Mouse (Mus musculus): Measurements from ENCODE around the gene Serpinb11. TPM values are rescaled to one million over a fixed set of nuclear protein-coding genes. Genes with fewer than 3 reads are reported as not detected.

Serpinb11 gene
- total and polyA plus RNA-seq, 2 experiments from 2014 or later, result not detected

- Histone ChIP-seq H3K4me2 (ENCODE audit: low read depth, low read length) (no peak overlapping the region), H3K27me3 (ENCODE audit: control insufficient read depth, insufficient read depth, low read length) (no peaks in the 10 kb centered on the region), H3K27ac (ENCODE audit: low read depth) (no peak overlapping the region), H3K9ac (replicated peaks; ENCODE audit: low read depth, low read length) (no peak overlapping the region), H3K4me1 (ENCODE audit: control insufficient read depth, insufficient read depth) (no peaks in the 10 kb centered on the region), H3K36me3 (replicated peaks; ENCODE audit: control insufficient read depth, insufficient read depth, low read length) (no peaks in the 10 kb centered on the region), H3K4me3 (ENCODE audit: low read depth, low read length) (no peak overlapping the region), H3K9me3 (replicated peaks; ENCODE audit: control insufficient read depth, low read length) (no peaks in the 10 kb centered on the region)
- no peak for DNase-seq (ENCODE audit: low spot score)
- 57% methylated on average over 9 of the region's 9 CpGs for WGBS
- ATAC-seq (ENCODE audit: insufficient read depth, low read depth), result no peak
- TF ChIP-seq EP300 (IDR thresholded peaks at IDR 0.05; ENCODE audit: low read depth) (no peak), CTCF (IDR thresholded peaks at IDR 0.05; ENCODE audit: low read depth) (no peak)
Observed at GRCm38 (mm10) chr1:107384532-107384931, 23.5 kb downstream of the Serpinb11 start.

GRCm38 (mm10) chr1:107389753-107390152 lies 28.8 kb downstream of the Serpinb11 start:
- Histone ChIP-seq H3K27ac (ENCODE audit: low read depth) (no peak overlapping the region), H3K27me3 (ENCODE audit: control insufficient read depth, insufficient read depth, low read length) (no peaks in the 10 kb centered on the region), H3K4me1 (ENCODE audit: control insufficient read depth, insufficient read depth) (no peaks in the 10 kb centered on the region), H3K36me3 (replicated peaks; ENCODE audit: control insufficient read depth, insufficient read depth, low read length) (no peaks in the 10 kb centered on the region), H3K9ac (replicated peaks; ENCODE audit: low read depth, low read length) (no peak overlapping the region), H3K4me3 (ENCODE audit: low read depth, low read length) (no peak overlapping the region), H3K9me3 (replicated peaks; ENCODE audit: control insufficient read depth, low read length) (no peaks in the 10 kb centered on the region), H3K4me2 (ENCODE audit: low read depth, low read length) (no peak overlapping the region)
- DNase-seq (ENCODE audit: low spot score) (no peak), ATAC-seq (ENCODE audit: insufficient read depth, low read depth) (no peak)
- TF ChIP-seq CTCF (IDR thresholded peaks at IDR 0.05; ENCODE audit: low read depth) (no peak), EP300 (IDR thresholded peaks at IDR 0.05; ENCODE audit: low read depth) (no peak)
- WGBS, result 66% methylated on average over 2 of the region's 2 CpGs

- DNase-seq (ENCODE audit: low spot score) (no peak), ATAC-seq (ENCODE audit: insufficient read depth, low read depth) (no peak)
- 45% methylated on average over 1 of the region's 1 CpGs for WGBS
- no peak overlapping the region for H3K27ac ChIP-seq (ENCODE audit: low read depth)
- H3K36me3 ChIP-seq (replicated peaks; ENCODE audit: control insufficient read depth, insufficient read depth, low read length), result no peaks in the 10 kb centered on the region
- no peaks in the 10 kb centered on the region for H3K9me3 ChIP-seq (replicated peaks; ENCODE audit: control insufficient read depth, low read length)
- H3K4me3 ChIP-seq (ENCODE audit: low read depth, low read length), result no peak overlapping the region
- no peak overlapping the region for H3K4me2 ChIP-seq (ENCODE audit: low read depth, low read length)
- H3K9ac ChIP-seq (replicated peaks; ENCODE audit: low read depth, low read length), result no peak overlapping the region
- no peaks in the 10 kb centered on the region for H3K4me1 ChIP-seq (ENCODE audit: control insufficient read depth, insufficient read depth)
- TF ChIP-seq EP300 (IDR thresholded peaks at IDR 0.05; ENCODE audit: low read depth), result no peak
- no peak for TF ChIP-seq CTCF (IDR thresholded peaks at IDR 0.05; ENCODE audit: low read depth)
- H3K27me3 ChIP-seq (ENCODE audit: control insufficient read depth, insufficient read depth, low read length), result no peaks in the 10 kb centered on the region
Observed at GRCm38 (mm10) chr1:107397481-107397880, 36.5 kb downstream of the Serpinb11 start.

GRCm38 (mm10) chr1:107399355-107399754 lies 38.4 kb downstream of the Serpinb11 start, which contains the start of gene Serpinb7:
Serpinb7 (plus strand) TSS chr1:107399655.
- Histone ChIP-seq H3K36me3 (replicated peaks; ENCODE audit: control insufficient read depth, insufficient read depth, low read length) (no peaks in the 10 kb centered on the region), H3K27ac (ENCODE audit: low read depth) (no peak within 1 kb of the TSS), H3K4me2 (ENCODE audit: low read depth, low read length) (no peak within 1 kb of the TSS), H3K27me3 (ENCODE audit: control insufficient read depth, insufficient read depth, low read length) (no peaks in the 10 kb centered on the region), H3K9me3 (replicated peaks; ENCODE audit: control insufficient read depth, low read length) (no peaks in the 10 kb centered on the region), H3K4me3 (ENCODE audit: low read depth, low read length) (no peak within 1 kb of the TSS), H3K9ac (replicated peaks; ENCODE audit: low read depth, low read length) (no peak within 1 kb of the TSS), H3K4me1 (ENCODE audit: control insufficient read depth, insufficient read depth) (no peaks in the 10 kb centered on the region)
- ATAC-seq (ENCODE audit: insufficient read depth, low read depth) (no peak), DNase-seq (ENCODE audit: low spot score) (no peak)
- TF ChIP-seq CTCF (IDR thresholded peaks at IDR 0.05; ENCODE audit: low read depth) (no peak), EP300 (IDR thresholded peaks at IDR 0.05; ENCODE audit: low read depth) (no peak)
- 67% methylated on average over 3 of the region's 3 CpGs for WGBS

- 63% methylated on average over 4 of the region's 4 CpGs for WGBS
- no peak for DNase-seq (ENCODE audit: low spot score)
- no peak for ATAC-seq (ENCODE audit: insufficient read depth, low read depth)
- TF ChIP-seq CTCF (IDR thresholded peaks at IDR 0.05; ENCODE audit: low read depth) (no peak), EP300 (IDR thresholded peaks at IDR 0.05; ENCODE audit: low read depth) (no peak)
- Histone ChIP-seq H3K4me3 (ENCODE audit: low read depth, low read length) (no peak overlapping the region), H3K4me1 (ENCODE audit: control insufficient read depth, insufficient read depth) (no peaks in the 10 kb centered on the region), H3K4me2 (ENCODE audit: low read depth, low read length) (no peak overlapping the region), H3K9ac (replicated peaks; ENCODE audit: low read depth, low read length) (no peak overlapping the region), H3K36me3 (replicated peaks; ENCODE audit: control insufficient read depth, insufficient read depth, low read length) (no peaks in the 10 kb centered on the region), H3K9me3 (replicated peaks; ENCODE audit: control insufficient read depth, low read length) (no peaks in the 10 kb centered on the region), H3K27ac (ENCODE audit: low read depth) (no peak overlapping the region), H3K27me3 (ENCODE audit: control insufficient read depth, insufficient read depth, low read length) (no peaks in the 10 kb centered on the region)
Observed at GRCm38 (mm10) chr1:107402082-107402481, 41.1 kb downstream of the Serpinb11 start.

- DNase-seq (ENCODE audit: low spot score), result no peak
- no peak for ATAC-seq (ENCODE audit: insufficient read depth, low read depth)
- H3K4me3 ChIP-seq (ENCODE audit: low read depth, low read length), result no peak overlapping the region
Observed at GRCm38 (mm10) chr1:107414650-107415049, 53.7 kb downstream of the Serpinb11 start.

More at GRCm38 (mm10) chr1:107414650-107415049, 53.7 kb downstream of the Serpinb11 start:
- H3K27me3 ChIP-seq (ENCODE audit: control insufficient read depth, insufficient read depth, low read length), result no peaks in the 10 kb centered on the region
- no peaks in the 10 kb centered on the region for H3K4me1 ChIP-seq (ENCODE audit: control insufficient read depth, insufficient read depth)
- H3K27ac ChIP-seq (ENCODE audit: low read depth), result no peak overlapping the region
- no peak overlapping the region for H3K9ac ChIP-seq (replicated peaks; ENCODE audit: low read depth, low read length)
- H3K4me2 ChIP-seq (ENCODE audit: low read depth, low read length), result no peak overlapping the region
- WGBS, result 15% methylated on average over 1 of the region's 1 CpGs
- H3K36me3 ChIP-seq (replicated peaks; ENCODE audit: control insufficient read depth, insufficient read depth, low read length), result no peaks in the 10 kb centered on the region
- H3K9me3 ChIP-seq (replicated peaks; ENCODE audit: control insufficient read depth, low read length), result no peaks in the 10 kb centered on the region
- no peak for TF ChIP-seq CTCF (IDR thresholded peaks at IDR 0.05; ENCODE audit: low read depth)
- TF ChIP-seq EP300 (IDR thresholded peaks at IDR 0.05; ENCODE audit: low read depth), result no peak

All from heart, postnatal 0 days (tissue).